Mouse (Mus musculus) hindbrain, embryonic 10.5 days (tissue): ENCODE results near the gene Il12rb1. TPM values are rescaled to one million over a fixed set of nuclear protein-coding genes. Genes with fewer than 3 reads are reported as not detected.
A peak's percentile ranks its signal among the peaks of the same experiment; 100 is the strongest.

ENCODE experiments used
- DNase-seq: peaks from one replicate; pipeline ENCODE4 v3.0.0-alpha.2; 2017; ENCODE audit warnings: low spot score
- H3K27ac ChIP-seq: fragments of 300-500 bp; sonication (generic); 2 replicates; pipeline ENCODE4 v1.5.1; 2016; ENCODE audit warnings: mild to moderate bottlenecking, moderate library complexity
- H3K27me3 ChIP-seq: fragments of 300-500 bp; sonication (generic); 2 replicates; pipeline ENCODE4 v1.6.1; 2016; ENCODE audit warnings: mild to moderate bottlenecking; ENCODE audit not compliant: poor library complexity, insufficient read depth, severe bottlenecking
- H3K36me3 ChIP-seq: fragments of 300-500 bp; sonication (generic); 2 replicates; pipeline ENCODE4 v1.6.1; 2016; ENCODE audit warnings: mild to moderate bottlenecking, moderate library complexity
- H3K4me1 ChIP-seq: fragments of 300-500 bp; sonication (generic); replicated peaks from 2 replicates; pipeline ENCODE4 v1.6.1; 2016; ENCODE audit warnings: mild to moderate bottlenecking
- H3K4me3 ChIP-seq: fragments of 300-500 bp; sonication (generic); 2 replicates; pipeline ENCODE4 v1.5.1; 2016; ENCODE audit warnings: mild to moderate bottlenecking, moderate library complexity
- H3K9me3 ChIP-seq: fragments of 300-500 bp; sonication (generic); 2 replicates; pipeline ENCODE4 v1.6.1; 2016; ENCODE audit warnings: mild to moderate bottlenecking, moderate library complexity
- WGBS: fragments of 180-500 bp; shearing (Covaris S2); methylation state at CpG from one replicate; pipeline ENCODE4 v1.1.7; 2016; 5-methylcytosine and 5-hydroxymethylcytosine counted together
- polyA plus RNA-seq: library from polyadenylated mRNA; unstranded; fragments of >200 nt; fragmentation: Nextera tagmentation; extraction: Ambion mirVana; gene quantifications from 2 replicates; pipeline ENCODE4 v1.2.1, GENCODE M21; 2016

The Il12rb1 gene
- polyA plus RNA-seq, 1 experiment from 2014 or later: not detected

GRCm38 (mm10) chr8:70841147-70842072 lies 33.2 kb downstream of the Il12rb1 start:
- Histone ChIP-seq H3K9me3 (no peaks in the 10 kb centered on the region), H3K27me3 (peaks cover 18% of the 10 kb centered on the region), H3K4me3 (peak overlapping the region; percentile 18), H3K36me3 (peaks cover 6% of the 10 kb centered on the region; the same call in 1 of the 2 replicates), H3K27ac (peak overlapping the region; percentile 70), H3K4me1 (peaks cover 45% of the 10 kb centered on the region)
- WGBS: 44% methylated on average over 22 of the region's 22 CpGs
- peak; percentile 92 for DNase-seq

DNA sequence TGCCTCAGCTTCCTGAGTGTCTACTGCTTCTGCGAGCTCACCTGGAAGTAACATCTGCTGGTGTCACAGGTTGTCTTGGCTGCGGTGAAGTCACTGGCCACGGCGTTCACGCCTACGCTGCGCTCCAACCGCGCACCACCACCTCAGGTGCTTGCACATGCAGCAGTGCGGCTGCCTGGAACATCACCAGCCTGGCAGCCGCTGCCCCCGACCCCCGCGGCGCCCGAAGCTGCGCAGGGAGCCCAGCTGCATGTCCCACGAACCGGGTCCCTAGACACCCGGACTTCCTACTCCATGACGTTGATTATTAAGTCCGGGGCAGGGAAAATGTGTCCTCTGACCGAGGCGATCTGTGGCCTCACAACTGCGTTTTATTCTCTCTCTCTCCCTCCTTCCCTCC lies 34.2 kb downstream of the Il12rb1 start:
- Histone ChIP-seq H3K9me3 (no peaks in the 10 kb centered on the region), H3K4me1 (peaks cover 52% of the 10 kb centered on the region), H3K27ac (0 out of 2 replicates have a peak overlapping the region, but pooled peaks have one; percentile 3), H3K36me3 (no peaks in the 10 kb centered on the region), H3K27me3 (peaks cover 25% of the 10 kb centered on the region), H3K4me3 (no peak overlapping the region)
- WGBS: 72% methylated on average over 25 of the region's 25 CpGs
- no peak for DNase-seq

DNA sequence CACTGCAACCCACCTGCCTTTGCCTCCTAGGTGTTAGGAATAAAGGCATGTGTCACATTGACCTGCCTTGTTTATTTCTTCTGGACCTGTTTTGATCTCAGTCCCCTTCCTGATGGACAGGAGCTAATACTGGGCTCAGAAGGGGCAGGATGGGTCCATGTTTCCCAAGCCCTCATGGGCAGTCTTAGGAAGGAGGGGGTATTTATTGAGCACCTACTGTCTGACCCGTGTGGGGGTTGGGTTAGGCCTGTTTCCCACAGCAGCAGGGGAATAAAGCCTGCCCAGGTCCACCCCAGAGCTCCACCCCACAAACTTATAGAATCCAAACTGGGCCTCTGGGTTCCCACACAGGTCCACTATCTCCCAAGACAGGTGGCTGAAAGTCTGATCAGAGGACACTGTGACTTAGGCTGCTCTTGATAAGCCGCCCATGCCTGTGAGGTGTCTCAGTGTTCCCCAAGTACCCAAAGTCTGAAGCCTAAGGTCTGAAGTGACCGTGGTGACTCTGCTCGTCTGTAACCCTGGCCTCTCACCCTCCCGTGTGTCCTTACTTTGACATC lies 35.0 kb downstream of the Il12rb1 start:
- 87% methylated on average over 5 of the region's 5 CpGs for WGBS
- peaks cover 33% of the 10 kb centered on the region for H3K27me3 ChIP-seq
- H3K27ac ChIP-seq: no peak overlapping the region
- H3K4me3 ChIP-seq: no peak overlapping the region
- no peaks in the 10 kb centered on the region for H3K9me3 ChIP-seq
- H3K4me1 ChIP-seq: peaks cover 52% of the 10 kb centered on the region
- H3K36me3 ChIP-seq: no peaks in the 10 kb centered on the region
- DNase-seq: no peak

DNA sequence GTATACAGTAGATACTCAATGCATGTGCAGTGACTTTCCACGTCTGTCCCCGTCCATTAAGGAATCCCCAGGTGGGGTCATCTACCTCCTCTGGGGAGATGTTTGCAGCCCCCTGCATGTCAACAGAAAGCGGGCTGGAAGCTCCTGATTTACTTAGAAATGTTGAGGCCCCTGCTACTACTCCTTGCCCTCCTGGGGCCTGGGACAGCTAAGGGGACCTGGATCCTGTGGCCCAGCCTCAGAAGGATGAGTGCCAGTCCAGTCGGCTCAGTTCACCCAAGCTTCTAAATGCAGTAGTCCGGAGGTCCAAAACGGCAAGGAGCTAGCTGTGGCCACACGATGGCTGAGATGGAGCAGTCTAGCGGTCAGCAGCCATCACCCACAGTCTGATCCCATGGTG lies 35.7 kb downstream of the Il12rb1 start:
- no peak overlapping the region for H3K4me3 ChIP-seq
- H3K9me3 ChIP-seq: no peaks in the 10 kb centered on the region
- 87% methylated on average over 8 of the region's 8 CpGs for WGBS
- peaks cover 45% of the 10 kb centered on the region for H3K4me1 ChIP-seq
- peaks cover 39% of the 10 kb centered on the region for H3K27me3 ChIP-seq
- no peak for DNase-seq
- H3K36me3 ChIP-seq: no peaks in the 10 kb centered on the region
- peak overlapping the region; percentile 68 for H3K27ac ChIP-seq

DNA sequence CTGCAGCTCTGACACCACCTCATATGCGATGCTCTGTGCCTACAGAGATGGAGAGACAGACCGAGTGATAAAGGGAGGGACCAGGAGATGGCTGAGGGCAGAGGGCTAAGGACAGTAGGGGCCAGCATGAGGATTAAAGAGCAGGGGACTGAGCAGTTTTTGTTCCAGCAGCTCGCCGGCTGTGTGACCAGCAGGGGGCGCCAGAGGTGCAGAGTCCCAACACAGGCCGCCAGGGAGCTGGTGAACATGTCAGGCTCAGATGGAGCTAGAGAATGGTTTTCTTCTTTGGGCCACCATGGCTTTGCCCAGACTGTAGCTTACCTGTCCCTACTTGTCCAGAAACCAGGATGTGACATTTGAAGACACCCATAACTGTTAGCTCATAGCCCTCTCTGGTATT lies 36.3 kb downstream of the Il12rb1 start:
- DNase-seq: peak; percentile 92
- H3K27ac ChIP-seq: peak overlapping the region; percentile 68
- H3K36me3 ChIP-seq: no peaks in the 10 kb centered on the region
- 3% methylated on average over 6 of the region's 6 CpGs for WGBS
- H3K9me3 ChIP-seq: no peaks in the 10 kb centered on the region
- H3K27me3 ChIP-seq: peaks cover 40% of the 10 kb centered on the region
- peaks cover 43% of the 10 kb centered on the region for H3K4me1 ChIP-seq
- no peak overlapping the region for H3K4me3 ChIP-seq

DNA sequence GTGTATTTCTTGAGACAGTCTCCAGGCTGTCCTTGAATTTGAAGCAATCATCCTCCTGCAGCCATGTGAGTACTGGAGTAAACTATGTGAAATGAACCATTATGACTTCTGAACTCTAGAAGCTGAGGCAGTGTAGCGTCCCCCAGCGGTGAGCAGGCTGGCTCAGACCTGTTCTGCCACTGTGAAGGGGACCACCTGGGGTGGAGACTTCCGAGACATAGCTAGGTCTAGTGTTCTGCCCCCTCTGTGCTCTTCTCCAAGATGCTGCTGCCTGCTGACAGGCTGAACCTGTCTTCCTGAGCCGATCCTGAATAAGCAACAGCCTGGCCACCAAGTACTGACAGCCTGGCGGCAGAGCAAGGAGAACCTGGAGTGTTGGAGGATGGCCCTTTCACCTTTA lies 36.9 kb downstream of the Il12rb1 start:
- 46% methylated on average over 5 of the region's 5 CpGs for WGBS
- no peaks in the 10 kb centered on the region for H3K36me3 ChIP-seq
- H3K4me1 ChIP-seq: peaks cover 39% of the 10 kb centered on the region
- H3K4me3 ChIP-seq: no peak overlapping the region
- no peak overlapping the region for H3K27ac ChIP-seq
- no peak for DNase-seq
- no peaks in the 10 kb centered on the region for H3K9me3 ChIP-seq
- H3K27me3 ChIP-seq: peaks cover 45% of the 10 kb centered on the region

DNA sequence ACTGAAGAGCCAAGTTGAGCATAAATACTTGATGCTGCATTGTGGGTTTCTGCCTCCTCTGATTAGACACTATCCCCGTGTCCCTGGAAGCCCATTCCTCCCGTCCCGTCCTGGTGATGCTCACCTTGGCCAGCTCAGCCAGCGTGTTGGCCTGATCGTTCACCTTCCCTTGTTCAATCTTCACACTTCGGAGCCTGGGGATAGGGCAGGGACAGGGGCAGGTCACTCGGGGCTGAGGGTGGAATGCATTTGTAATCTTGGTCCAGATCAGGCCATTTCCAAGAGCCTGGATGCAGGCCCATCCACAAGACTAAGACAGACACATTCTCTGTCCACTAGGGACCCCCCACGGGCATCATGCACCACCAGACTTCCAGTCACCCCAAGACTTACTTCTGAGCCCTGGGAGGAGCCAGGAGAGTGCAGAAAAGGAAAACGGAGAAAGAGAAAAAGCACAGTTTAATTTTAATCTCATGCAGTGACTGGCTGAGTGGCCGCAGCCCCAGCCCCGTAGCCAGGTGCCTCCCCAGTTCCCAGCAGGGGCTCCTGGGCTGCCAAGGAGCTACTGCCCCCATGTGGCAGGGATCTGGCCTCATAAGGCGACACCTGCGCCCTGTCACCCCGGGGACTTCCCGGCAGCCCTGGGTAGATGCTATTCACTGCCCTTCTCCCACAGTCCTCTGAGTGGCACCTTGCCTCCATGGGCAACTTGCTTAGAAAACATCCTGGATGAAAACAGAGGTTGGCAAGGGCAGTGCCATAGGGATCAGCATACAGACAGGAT lies 38.3 kb downstream of the Il12rb1 start:
- Histone ChIP-seq H3K36me3 (0 out of 2 replicates have a peak, but pooled peaks cover 3% of the 10 kb centered on the region), H3K4me3 (no peak overlapping the region), H3K27ac (no peak overlapping the region), H3K9me3 (no peaks in the 10 kb centered on the region), H3K27me3 (peaks cover 53% of the 10 kb centered on the region), H3K4me1 (peaks cover 28% of the 10 kb centered on the region; the same call in 1 of the 2 replicates)
- DNase-seq: no peak
- 55% methylated on average over 15 of the region's 15 CpGs for WGBS

DNA sequence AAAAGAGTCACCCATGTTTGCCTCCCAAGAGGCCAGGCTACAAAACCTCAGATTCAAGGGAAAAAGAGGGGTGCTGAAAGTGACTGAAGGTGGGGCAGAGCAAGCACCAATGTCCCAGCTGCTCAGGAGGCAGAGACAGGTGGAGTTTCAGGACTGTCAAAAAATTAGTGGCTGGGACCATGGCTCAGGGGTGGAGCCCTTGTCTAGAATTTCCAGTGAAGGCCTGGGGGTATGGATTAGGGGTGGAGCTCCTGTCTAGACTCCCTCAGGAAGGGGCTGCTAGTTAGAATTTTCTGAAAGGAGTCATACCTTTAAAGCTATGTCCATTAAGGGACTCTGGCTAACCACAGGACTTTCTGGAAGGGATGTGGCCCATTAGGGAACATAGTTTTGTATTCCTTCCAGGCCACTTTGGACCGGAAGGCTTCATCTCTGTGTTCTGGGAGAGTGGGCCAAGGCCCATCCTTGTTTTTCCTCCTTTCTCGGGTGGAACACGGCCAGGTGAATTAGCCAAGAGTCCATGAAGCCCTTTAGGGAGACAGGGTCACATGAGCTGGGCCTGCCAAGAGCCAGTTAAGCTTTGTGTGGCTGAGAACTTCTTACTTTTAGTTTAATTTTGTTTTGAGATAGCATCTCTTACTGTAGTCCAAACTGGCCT lies 41.2 kb downstream of the Il12rb1 start:
- H3K27me3 ChIP-seq: peaks cover 37% of the 10 kb centered on the region
- no peak for DNase-seq
- H3K9me3 ChIP-seq: no peaks in the 10 kb centered on the region
- peaks cover 21% of the 10 kb centered on the region for H3K36me3 ChIP-seq
- H3K4me3 ChIP-seq: no peak overlapping the region
- H3K27ac ChIP-seq: no peak overlapping the region
- WGBS: 86% methylated on average over 3 of the region's 3 CpGs
- peaks cover 26% of the 10 kb centered on the region; the same call in 1 of the 2 replicates for H3K4me1 ChIP-seq

DNA sequence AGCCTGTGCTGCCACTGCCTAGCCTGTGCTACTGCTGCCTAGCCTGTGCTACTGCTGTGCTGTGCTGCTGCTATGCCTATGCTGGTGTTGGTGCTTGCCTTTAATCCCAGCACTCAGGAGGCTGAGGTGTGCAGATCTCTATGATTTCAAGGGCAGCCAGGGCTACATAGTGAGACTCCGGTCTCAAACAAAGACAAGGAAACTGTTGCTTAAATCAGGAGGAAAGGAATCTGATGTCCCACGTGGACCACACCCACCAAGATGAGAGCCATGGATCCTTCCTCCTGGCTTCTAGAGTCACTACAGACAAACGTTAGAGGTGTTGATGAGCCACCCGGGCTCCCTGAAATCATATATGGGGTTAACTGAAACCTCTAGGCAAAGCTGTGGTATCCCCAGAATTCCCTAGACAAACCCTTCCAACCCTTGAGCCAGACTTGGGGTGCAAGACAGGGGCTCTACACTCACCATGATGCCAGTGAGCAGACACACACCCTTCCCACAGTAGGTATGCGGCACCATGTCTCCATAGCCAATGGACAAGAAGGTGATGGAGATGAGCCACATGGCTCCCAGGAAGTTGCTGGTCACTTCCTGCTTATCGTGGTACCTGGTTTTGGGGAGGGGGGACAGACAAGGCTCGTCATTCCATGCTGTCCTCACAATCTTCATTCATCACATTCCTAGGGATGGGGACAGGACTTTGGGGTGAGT lies 42.0 kb downstream of the Il12rb1 start:
- Histone ChIP-seq H3K9me3 (no peaks in the 10 kb centered on the region), H3K27me3 (peaks cover 46% of the 10 kb centered on the region), H3K36me3 (peaks cover 30% of the 10 kb centered on the region), H3K4me3 (no peak overlapping the region), H3K4me1 (peaks cover 25% of the 10 kb centered on the region), H3K27ac (no peak overlapping the region)
- DNase-seq: no peak
- 84% methylated on average over 7 of the region's 7 CpGs for WGBS

GRCm38 (mm10) chr8:70850947-70851346 lies 42.7 kb downstream of the Il12rb1 start:
- Histone ChIP-seq H3K4me3 (no peak overlapping the region), H3K4me1 (peaks cover 29% of the 10 kb centered on the region), H3K27me3 (peaks cover 52% of the 10 kb centered on the region), H3K36me3 (peaks cover 30% of the 10 kb centered on the region), H3K9me3 (no peaks in the 10 kb centered on the region), H3K27ac (no peak overlapping the region)
- 84% methylated on average over 4 of the region's 4 CpGs for WGBS
- DNase-seq: no peak

GRCm38 (mm10) chr8:70851837-70852236 lies 43.6 kb downstream of the Il12rb1 start:
- H3K27ac ChIP-seq: no peak overlapping the region
- no peak overlapping the region for H3K4me3 ChIP-seq
- no peaks in the 10 kb centered on the region for H3K9me3 ChIP-seq
- peaks cover 30% of the 10 kb centered on the region for H3K36me3 ChIP-seq
- DNase-seq: no peak
- 67% methylated on average over 6 of the region's 6 CpGs for WGBS
- H3K27me3 ChIP-seq: peaks cover 55% of the 10 kb centered on the region
- H3K4me1 ChIP-seq: peaks cover 30% of the 10 kb centered on the region
